Mouse (Mus musculus) midbrain, embryonic 10.5 days (tissue): ENCODE data around the gene Hsf2bp. TPM values are rescaled to one million over a fixed set of nuclear protein-coding genes. Genes with fewer than 3 reads are reported as not detected.

Source experiments
- DNase-seq: peaks from one replicate; pipeline ENCODE4 v3.0.0-alpha.2; 2017; ENCODE audit warnings: low spot score
- H3K27ac ChIP-seq: fragments of 300-500 bp; sonication (generic); replicated peaks from 2 replicates; pipeline ENCODE4 v1.5.1; 2016; ENCODE audit warnings: mild to moderate bottlenecking
- H3K27me3 ChIP-seq: fragments of 300-500 bp; sonication (generic); 2 replicates; pipeline ENCODE4 v1.6.1; 2016; ENCODE audit warnings: low read depth, mild to moderate bottlenecking; ENCODE audit not compliant: poor library complexity, severe bottlenecking
- H3K36me3 ChIP-seq: fragments of 300-500 bp; sonication (generic); 2 replicates; pipeline ENCODE4 v1.6.1; 2016; ENCODE audit warnings: mild to moderate bottlenecking, moderate library complexity
- H3K4me1 ChIP-seq: fragments of 300-500 bp; sonication (generic); 2 replicates; pipeline ENCODE4 v1.6.1; 2016
- H3K4me3 ChIP-seq: fragments of 300-500 bp; sonication (generic); 2 replicates; pipeline ENCODE4 v1.5.1; 2016; ENCODE audit warnings: mild to moderate bottlenecking, moderate library complexity
- H3K9me3 ChIP-seq: fragments of 300-500 bp; sonication (generic); replicated peaks from 2 replicates; pipeline ENCODE4 v1.6.1; 2016; ENCODE audit warnings: mild to moderate bottlenecking
- WGBS: fragments of 180-500 bp; shearing (Covaris S2); methylation state at CpG from one replicate; pipeline ENCODE4 v1.1.7; 2016; 5-methylcytosine and 5-hydroxymethylcytosine counted together
- polyA plus RNA-seq: library from polyadenylated mRNA; unstranded; fragments of >200 nt; fragmentation: Nextera tagmentation; extraction: Ambion mirVana; gene quantifications from 2 replicates; pipeline ENCODE4 v1.2.1, GENCODE M21; 2016

Gene Hsf2bp
- polyA plus RNA-seq, 1 experiment from 2014 or later, result 0.68 TPM

DNA sequence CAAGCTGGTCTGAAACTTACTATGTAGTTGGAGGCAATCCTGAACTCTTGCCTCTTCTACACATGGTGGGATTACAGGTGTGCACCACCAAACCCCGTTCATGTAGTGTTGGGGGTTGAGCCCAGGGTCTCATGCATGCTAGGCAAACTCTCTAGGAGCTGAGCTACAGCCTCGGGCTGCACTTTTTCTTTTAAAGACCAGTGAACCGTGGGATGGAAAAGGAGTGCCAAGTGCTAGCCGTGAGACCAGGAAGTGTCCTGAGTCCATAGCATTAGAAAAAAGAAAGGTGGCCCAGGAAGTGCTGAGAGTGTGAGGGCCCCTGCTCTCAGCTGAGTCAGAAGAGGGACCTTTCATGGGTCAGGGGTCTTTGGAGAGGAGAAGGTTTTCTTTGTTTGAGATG is 111.9 kb downstream of the Hsf2bp start:
- Histone ChIP-seq H3K4me3 (no peak overlapping the region), H3K9me3 (no peaks in the 10 kb centered on the region), H3K4me1 (peaks cover 21% of the 10 kb centered on the region), H3K27ac (no peak overlapping the region), H3K36me3 (no peaks in the 10 kb centered on the region), H3K27me3 (no peaks in the 10 kb centered on the region)
- 52% methylated on average over 4 of the region's 4 CpGs for WGBS
- DNase-seq, result no peak

DNA sequence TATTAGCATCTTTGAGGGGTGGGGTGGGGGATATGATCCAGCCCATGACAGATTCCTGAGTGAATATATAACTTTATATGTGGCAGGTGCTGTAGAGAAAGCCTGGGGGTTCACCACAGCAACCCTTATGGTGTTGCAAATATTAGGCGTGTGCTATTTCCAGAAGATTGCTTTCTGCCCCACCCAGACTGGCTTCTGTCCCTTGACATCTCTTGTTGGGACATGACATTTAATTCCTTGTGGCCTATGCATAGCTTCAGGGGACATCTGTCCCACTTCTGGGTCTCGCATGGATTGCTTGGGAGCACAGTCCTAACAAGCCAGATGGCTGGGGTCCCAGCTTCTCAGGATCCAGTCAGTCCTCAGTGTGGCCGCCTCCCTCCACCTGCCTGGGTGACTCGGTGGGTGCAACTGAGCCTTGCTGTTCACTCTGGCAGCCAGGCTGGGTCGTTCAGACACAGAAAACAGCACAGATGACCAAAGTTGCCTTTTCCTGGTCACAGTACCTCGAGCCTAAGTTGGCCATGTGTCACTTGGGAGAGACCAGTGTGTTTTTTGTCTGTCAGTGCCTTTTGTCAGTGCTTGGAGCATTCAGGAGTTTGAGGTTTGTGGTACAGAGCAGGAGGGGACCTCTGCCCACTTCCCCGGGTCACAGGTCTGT is 112.7 kb downstream of the Hsf2bp start:
- H3K9me3 ChIP-seq, result no peaks in the 10 kb centered on the region
- no peak overlapping the region for H3K27ac ChIP-seq
- H3K4me3 ChIP-seq, result no peak overlapping the region
- H3K36me3 ChIP-seq, result no peaks in the 10 kb centered on the region
- H3K27me3 ChIP-seq, result no peaks in the 10 kb centered on the region
- no peak for DNase-seq
- H3K4me1 ChIP-seq, result peaks cover 19% of the 10 kb centered on the region
- 84% methylated on average over 7 of the region's 7 CpGs for WGBS

DNA sequence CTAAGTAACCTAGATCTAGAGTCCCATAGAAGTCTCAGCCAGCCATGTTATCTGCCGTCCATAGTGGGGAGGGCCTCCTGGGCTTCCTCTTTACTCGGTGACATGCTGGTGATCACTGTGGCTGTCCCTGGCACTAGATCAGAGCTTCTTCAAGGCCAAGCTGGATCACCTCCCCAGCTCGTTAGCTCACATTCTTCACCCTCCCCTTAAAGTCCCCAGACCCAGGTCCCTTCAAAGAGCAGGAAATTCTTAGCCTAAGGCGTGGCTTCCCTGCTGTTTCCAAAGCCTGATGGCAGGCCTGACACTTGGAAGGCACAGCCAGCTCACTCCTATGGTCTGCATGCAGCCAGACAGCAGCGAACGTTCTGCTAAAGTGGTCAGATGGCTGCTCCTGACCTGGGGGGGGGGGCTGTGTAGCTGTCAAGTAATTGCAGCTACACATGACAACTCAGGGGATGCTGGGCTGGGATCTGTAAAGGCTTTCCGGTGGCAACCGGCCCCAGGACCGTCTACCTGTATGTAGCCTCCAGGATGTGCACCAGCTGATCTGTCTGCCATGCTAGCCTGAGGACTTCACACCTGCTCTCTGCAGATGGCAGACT is 115.5 kb downstream of the Hsf2bp start:
- Histone ChIP-seq H3K27ac (peak overlapping the region; percentile 29; the same call in 1 of the 2 replicates), H3K4me1 (peaks cover 24% of the 10 kb centered on the region), H3K27me3 (no peaks in the 10 kb centered on the region), H3K36me3 (no peaks in the 10 kb centered on the region), H3K4me3 (no peak overlapping the region), H3K9me3 (no peaks in the 10 kb centered on the region)
- no peak for DNase-seq
- 54% methylated on average over 9 of the region's 9 CpGs for whole genome bisulfite sequencing

DNA sequence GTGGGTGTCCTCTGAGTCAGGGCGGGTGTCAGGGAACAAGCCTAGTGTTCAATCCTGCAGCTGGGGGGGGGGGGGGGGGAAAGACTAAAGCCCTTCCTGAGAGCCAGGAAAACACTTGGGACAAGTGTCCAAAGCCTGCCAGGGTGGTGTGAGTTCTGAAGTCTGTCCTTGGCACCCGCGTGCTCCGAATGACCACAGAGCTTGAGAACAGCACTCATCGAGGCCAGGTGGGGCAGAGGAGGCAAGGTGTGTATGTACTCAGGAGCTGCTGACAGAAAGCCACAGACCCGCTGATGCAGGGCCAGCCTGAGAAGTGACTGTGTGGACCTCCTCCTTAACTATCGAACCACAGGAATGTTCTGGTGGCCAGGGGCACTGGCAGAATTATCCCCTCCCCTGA is 116.5 kb downstream of the Hsf2bp start:
- Histone ChIP-seq H3K27ac (no peak overlapping the region), H3K4me3 (no peak overlapping the region), H3K4me1 (peaks cover 24% of the 10 kb centered on the region), H3K27me3 (no peaks in the 10 kb centered on the region), H3K9me3 (no peaks in the 10 kb centered on the region), H3K36me3 (no peaks in the 10 kb centered on the region)
- no peak for DNase-seq
- WGBS, result 87% methylated on average over 7 of the region's 7 CpGs

DNA sequence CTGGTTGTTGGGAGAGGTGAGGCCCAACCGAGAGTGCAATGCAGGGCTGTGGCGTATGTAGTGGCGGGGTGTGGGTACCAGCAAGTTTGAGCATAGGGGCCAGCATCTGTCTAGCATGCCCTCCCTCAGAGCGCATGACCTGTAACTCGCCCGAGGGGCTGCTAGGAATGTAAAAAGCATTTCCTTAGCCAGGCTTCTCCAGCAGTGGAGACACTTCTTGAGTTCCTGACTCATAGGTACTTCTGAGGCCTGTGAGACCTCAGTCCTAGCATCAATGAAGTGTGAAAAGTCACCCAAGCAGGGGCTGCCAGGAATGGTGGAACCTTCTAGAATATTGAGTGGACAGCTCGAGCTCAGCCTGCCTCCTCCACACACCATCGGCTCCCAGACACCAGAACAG is 117.8 kb downstream of the Hsf2bp start:
- DNase-seq, result no peak
- Histone ChIP-seq H3K36me3 (no peaks in the 10 kb centered on the region), H3K27ac (no peak overlapping the region), H3K27me3 (no peaks in the 10 kb centered on the region), H3K4me1 (peaks cover 23% of the 10 kb centered on the region), H3K9me3 (no peaks in the 10 kb centered on the region), H3K4me3 (no peak overlapping the region)
- 89% methylated on average over 8 of the region's 8 CpGs for WGBS

DNA sequence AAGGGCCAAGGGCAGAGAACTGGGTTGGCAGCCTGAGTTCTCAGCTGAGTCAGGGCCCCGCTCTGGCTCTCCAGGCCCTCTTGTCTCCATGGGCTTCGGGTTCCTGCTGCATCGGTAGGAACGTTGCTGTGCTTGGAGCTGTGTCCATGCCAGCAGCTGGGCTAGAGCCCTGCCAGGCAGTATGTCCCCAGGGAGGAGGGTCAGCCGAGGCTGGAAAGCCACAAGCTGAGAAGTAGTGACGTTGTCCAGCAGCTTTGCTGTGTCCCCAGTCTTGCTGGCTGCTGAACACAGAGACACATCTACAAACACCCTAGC is 119.7 kb downstream of the Hsf2bp start:
- H3K9me3 ChIP-seq, result no peaks in the 10 kb centered on the region
- H3K27me3 ChIP-seq, result no peaks in the 10 kb centered on the region
- no peak overlapping the region; the same call in 1 of the 2 replicates for H3K27ac ChIP-seq
- H3K4me3 ChIP-seq, result no peak overlapping the region
- peaks cover 30% of the 10 kb centered on the region for H3K4me1 ChIP-seq
- H3K36me3 ChIP-seq, result no peaks in the 10 kb centered on the region
- DNase-seq, result no peak
- WGBS, result 90% methylated on average over 6 of the region's 6 CpGs

DNA sequence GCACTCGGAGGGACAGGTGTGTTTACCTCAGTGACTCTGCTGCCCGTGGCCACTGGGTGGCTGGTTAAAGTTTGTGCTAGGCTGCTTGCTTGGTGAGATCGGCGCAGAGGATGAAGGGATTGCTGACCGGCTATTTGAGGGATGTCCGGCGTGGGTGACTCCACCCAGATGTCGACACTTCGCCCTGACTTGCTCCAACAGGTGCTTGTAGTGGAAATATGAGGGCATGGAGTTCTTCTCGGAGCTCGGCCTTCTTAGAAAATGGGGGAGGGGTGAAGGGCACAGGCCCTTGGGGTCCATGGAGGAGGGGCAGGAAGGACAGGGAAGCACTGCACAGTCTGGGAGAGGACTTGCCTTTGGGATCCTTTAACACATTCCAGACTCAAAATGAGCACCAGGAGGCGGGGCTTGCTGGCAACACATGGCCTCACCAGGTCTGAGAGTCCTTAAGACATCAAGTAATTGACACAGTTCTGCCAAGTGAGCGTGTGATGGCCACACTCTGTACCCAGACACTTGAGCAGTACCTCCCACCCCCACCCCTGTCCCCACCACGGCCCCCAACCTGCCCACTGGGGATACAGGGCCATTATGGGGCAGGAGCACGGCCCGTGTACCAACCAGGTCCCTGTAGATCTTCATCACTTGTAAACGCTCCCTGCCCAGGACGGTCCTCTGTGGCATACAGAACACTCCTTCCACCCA is 120.2 kb downstream of the Hsf2bp start:
- Histone ChIP-seq H3K4me1 (peaks cover 27% of the 10 kb centered on the region), H3K9me3 (no peaks in the 10 kb centered on the region), H3K4me3 (no peak overlapping the region), H3K27me3 (no peaks in the 10 kb centered on the region), H3K27ac (peak overlapping the region; percentile 23; the same call in 1 of the 2 replicates), H3K36me3 (no peaks in the 10 kb centered on the region)
- no peak for DNase-seq
- 87% methylated on average over 18 of the region's 18 CpGs for WGBS

DNA sequence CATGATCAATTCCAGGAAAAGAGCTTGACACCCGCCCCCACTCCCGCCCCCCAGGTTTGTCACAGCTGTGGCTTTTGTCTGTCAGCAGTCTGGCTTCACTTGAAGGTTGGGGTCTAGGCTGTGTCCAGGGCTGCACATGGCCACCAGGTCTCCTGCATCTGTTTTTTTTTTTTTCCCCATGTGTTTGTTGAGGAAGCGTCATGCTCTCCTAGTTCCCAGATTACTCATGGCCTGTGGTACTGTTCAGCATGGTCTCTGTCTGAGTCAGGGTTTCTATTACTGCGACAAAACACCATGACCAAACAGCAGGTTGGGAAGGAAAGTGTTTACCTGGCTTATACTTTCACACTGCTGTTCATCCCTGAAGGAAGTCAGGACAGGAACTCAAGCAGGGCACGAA is 121.8 kb downstream of the Hsf2bp start:
- Histone ChIP-seq H3K36me3 (no peaks in the 10 kb centered on the region), H3K27me3 (no peaks in the 10 kb centered on the region), H3K4me3 (no peak overlapping the region), H3K27ac (no peak overlapping the region), H3K9me3 (no peaks in the 10 kb centered on the region), H3K4me1 (peaks cover 20% of the 10 kb centered on the region)
- DNase-seq, result no peak
- 85% methylated on average over 5 of the region's 5 CpGs for WGBS

DNA sequence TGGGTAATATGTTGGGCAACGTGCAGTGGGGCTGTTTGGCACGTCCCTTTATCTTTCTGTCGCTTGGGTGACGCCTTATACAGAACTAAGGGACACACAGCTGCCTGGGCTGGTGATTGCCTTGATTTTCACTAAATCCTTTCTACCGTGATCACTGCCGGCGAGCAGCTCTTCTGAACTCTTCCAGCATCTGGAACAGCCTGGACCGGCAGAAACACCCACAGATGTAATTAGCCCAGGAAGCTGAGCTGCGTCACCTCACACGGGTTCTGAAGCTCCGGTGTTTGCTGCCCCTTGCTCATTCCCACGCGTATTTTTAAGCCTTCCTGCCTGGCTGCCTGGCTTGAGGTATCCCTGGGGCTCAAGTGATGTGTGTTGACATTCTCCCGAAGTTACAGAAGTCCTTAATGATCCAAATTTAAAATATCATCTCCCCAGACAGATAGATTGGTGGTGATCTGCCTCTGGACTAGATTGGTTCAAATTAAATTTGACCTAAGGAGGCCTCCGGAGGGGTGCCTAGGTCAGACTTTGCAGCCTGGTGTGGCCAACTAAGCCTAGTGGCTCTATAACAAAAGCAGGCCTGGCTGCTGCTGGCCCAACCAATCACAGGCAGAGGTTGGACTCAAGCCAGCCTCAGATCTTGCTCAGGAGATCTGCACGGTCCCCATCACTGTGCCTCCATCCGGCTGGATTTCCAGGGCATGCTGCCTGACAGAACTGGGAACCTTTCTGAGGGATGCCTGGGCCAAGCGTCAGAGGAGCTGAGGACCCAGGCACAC is 123.1 kb downstream of the Hsf2bp start:
- Histone ChIP-seq H3K4me1 (peaks cover 20% of the 10 kb centered on the region), H3K36me3 (no peaks in the 10 kb centered on the region), H3K9me3 (no peaks in the 10 kb centered on the region), H3K27ac (peak overlapping the region; percentile 58), H3K27me3 (no peaks in the 10 kb centered on the region), H3K4me3 (no peak overlapping the region)
- DNase-seq, result peak; percentile 34
- 71% methylated on average over 18 of the region's 18 CpGs for WGBS

DNA sequence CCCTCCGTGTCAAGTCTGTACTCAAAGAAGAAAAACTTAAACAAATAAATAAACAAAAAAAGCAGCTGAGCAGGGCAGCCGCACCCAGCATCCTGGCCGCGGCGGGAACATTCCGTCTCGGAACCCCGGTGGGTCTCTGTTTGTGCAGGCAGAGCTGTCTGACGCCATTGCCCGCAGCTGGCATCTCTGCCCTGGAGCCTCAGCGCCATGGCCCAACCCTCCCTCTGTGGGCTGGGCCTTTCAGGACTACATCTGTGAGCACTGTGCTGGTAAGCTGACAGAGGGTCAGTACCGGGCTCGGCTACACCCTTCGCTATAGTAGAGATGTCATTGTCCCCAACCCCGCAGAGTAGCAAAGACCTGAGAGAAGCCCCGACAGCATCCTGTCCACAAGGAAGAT is 123.8 kb downstream of the Hsf2bp start:
- no peaks in the 10 kb centered on the region for H3K27me3 ChIP-seq
- peak overlapping the region; percentile 58; the same call in 1 of the 2 replicates for H3K27ac ChIP-seq
- peaks cover 22% of the 10 kb centered on the region for H3K4me1 ChIP-seq
- no peak overlapping the region for H3K4me3 ChIP-seq
- no peaks in the 10 kb centered on the region for H3K36me3 ChIP-seq
- WGBS, result 82% methylated on average over 16 of the region's 16 CpGs
- DNase-seq, result no peak
- H3K9me3 ChIP-seq, result no peaks in the 10 kb centered on the region

DNA sequence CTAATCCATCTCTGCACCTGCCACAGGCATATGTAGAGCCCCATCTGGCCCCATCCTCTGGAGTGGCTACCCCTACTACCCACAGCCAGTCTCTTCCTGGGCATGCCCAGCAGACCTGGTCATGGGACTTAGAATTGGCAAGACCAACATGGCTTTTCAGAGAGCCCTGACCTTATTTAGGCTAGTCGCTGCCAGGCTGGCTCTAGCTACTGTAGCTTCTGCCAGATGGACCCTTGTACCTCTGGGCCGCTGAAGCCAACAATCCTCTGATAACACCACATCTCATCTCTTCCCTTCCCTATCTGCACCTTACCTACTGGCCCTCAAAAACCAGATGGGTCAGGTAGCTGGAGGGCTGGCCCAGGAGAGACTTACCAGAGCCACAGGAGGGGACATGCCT is 127.2 kb downstream of the Hsf2bp start:
- H3K27me3 ChIP-seq, result no peaks in the 10 kb centered on the region
- no peak overlapping the region for H3K4me3 ChIP-seq
- no peak overlapping the region for H3K27ac ChIP-seq
- WGBS, result 96% methylated on average over 2 of the region's 2 CpGs
- DNase-seq, result no peak
- H3K9me3 ChIP-seq, result no peaks in the 10 kb centered on the region
- peaks cover 19% of the 10 kb centered on the region for H3K4me1 ChIP-seq
- no peaks in the 10 kb centered on the region for H3K36me3 ChIP-seq

DNA sequence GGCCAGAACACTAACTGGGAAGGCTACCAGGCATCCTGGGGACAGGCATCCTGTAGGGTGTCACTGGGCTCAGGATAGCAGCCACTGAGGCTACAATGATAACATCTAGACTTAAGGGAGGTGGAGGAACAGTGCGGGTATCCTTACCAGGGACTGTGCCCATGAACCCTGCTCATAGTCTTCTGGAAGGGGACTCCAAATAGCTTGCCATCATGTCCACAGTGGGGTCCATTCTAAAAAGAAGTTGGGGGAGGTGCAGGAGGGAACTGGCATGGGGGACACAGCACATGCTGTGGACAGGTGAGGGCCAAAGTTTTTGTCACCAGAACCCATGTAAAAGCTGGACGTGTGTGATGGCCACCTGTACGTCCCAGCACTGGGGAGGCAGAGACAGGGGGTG is 129.7 kb downstream of the Hsf2bp start:
- peaks cover 3% of the 10 kb centered on the region; the same call in 1 of the 2 replicates for H3K4me1 ChIP-seq
- no peak overlapping the region for H3K4me3 ChIP-seq
- DNase-seq, result no peak
- H3K27ac ChIP-seq, result peak overlapping the region; percentile 55; the same call in 1 of the 2 replicates
- H3K9me3 ChIP-seq, result no peaks in the 10 kb centered on the region
- no peaks in the 10 kb centered on the region for H3K36me3 ChIP-seq
- WGBS, result 97% methylated on average over 3 of the region's 3 CpGs
- H3K27me3 ChIP-seq, result no peaks in the 10 kb centered on the region
